Mouse (Mus musculus) thymus, adult 2 months (tissue): Measurements from ENCODE around the gene Catsper4.

Experiments
- CTCF ChIP-seq: fragments of 200-500 bp; IDR thresholded peaks from 2 replicates; pipeline ENCODE4 v1.5.1; 2012; ENCODE audit warnings: mild to moderate bottlenecking, control low read depth, low read length, moderate library complexity, borderline replicate concordance; ENCODE audit not compliant: control insufficient read depth, poor library complexity, insufficient read depth; ENCODE audit errors: extremely low read depth
- POLR2A ChIP-seq: fragments of 200-500 bp; IDR thresholded peaks from 2 replicates; pipeline ENCODE4 v1.6.1; 2012; ENCODE audit warnings: mild to moderate bottlenecking, low read length, control low read depth, moderate library complexity; ENCODE audit not compliant: control insufficient read depth, poor library complexity, insufficient read depth; ENCODE audit errors: extremely low read depth

DNA sequence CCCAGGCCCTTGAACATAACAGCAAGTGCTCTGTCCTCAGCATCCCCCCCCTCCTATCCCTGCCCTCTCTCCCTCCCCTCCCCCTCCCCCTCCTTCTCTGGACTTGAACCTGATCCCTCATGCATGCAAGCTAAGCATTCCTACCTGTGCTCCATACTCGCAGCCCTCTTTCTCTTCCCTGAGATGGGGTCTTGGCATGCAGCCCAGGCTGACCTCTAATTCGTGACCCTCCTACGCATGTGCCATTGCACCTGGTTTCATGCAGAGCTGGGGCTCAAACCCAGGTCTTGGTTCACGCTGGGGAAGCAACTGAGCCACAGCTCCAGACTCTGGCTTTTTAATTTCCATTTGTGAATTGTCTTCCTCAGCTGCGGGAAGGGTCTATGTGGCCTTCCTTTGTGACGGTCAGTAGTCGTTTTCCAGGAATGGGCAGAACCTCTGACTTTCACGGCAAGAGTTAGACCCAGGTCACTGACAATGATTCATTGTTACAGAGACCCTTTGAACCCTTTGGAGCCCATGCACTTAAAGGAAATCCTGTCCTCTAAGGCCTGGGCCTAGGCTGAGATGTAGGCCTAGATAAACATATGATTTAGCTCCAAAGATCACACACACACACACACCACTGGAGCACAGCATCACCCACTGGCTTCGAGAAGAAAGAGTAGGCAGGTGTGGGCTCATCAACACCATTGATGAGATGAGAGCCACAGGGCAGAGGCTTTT lies 38.8 kb upstream of the Catsper4 start:
- TF ChIP-seq CTCF (no peak), POLR2A (no peak)
